Mouse (Mus musculus): ENCODE data around the gene Psmd6. TPM values are rescaled to one million over a fixed set of nuclear protein-coding genes. Genes with fewer than 3 reads are reported as not detected.

Gene Psmd6
- total RNA-seq, 2 experiments from 2014 or later, result 177 to 194 TPM

DNA sequence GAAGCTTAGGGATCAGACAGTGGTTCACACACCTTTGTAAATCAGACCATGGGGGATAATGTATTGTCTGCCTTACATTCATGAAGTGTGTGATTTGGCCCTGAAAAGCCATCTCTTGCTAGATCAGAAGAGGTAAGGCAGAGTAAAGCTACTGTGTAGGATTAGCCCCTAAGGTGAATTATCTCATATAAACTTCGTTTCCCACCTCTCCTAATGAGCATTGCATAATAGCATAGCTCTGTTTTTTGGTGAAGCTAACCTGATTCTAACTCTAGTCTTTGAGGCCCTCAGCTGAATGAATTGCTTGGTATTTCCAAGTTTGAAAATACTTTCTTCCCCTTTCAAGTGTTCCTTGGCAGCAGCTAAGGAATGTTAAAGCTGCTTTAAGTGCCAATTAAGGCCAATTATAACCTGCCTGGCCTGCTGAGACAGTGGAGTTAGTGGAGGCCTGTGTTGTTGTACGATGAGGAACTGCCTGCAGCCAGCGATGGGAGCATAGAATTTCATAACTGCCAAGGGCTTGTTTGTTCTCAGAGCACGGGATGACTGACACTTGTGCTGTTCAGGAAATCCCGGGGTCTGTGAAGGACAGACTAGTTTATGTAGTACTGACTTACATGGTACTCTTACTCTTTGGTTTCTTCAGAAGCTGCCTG, 56.2 kb downstream of the Psmd6 start:
- no peak for DNase-seq

DNA sequence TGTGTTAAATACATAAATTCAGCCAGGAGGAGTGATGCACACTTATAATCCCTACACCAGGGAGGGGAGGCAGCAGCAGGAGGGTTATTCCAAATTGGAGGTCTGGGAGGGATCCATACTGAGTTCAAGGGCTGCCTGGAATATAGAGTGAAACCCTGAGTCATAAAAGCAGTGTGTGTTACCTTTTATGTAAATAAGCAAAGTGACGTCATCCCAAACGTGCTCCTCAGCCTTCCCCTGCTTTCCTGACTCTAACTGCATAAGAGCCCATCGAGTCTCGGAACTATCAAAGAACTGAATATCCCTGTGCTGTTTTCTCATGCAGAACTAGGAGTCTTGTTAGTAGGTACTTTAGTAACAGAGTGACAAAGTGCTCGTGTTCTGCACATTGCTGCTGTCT, 57.4 kb downstream of the Psmd6 start:
- no peak for DNase-seq

DNA sequence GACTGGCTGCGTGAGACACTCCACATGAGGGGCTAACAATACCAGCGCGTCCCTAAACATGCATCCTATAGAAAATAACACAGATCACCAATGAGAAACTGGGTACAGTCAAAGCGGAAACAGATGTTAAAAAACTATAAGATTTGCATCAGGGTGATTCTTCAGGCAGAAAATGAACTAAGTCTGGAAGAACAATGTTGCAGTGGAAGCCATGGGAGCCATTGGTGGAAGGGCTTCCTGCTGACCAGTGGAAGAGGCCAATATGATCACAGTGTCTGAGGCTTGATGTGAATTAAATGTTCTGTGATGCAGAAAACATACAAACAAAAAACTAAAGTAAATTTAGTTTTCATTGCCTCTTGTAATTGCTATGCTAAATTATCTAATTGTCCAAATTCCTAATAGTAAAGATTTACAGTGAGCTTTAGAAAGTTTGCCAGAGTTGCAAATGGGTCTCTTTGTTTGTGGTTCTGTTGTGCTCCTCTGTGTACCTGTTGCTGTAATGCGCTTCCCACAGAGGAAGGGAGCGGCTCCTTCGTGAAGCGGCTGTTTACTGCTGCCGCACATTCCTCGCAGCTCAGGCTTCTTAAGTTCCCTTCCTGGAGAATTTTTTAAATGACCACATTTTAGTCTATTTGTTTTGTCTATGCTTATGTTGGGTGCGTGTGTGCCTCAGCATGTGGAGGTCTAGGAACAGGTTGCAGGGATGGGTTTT, 58.1 kb downstream of the Psmd6 start:
- DNase-seq, result no peak

Other genes starting within 250 kb of the Psmd6 start
- gene Gm281, start 206.5 kb downstream of the Psmd6 start, total RNA-seq (2021), result not detected
- gene Atxn7, start 159.5 kb downstream of the Psmd6 start, total RNA-seq (2021), result 10 to 100 TPM; 14.9 to 15.4 TPM
- 100 to 1,000 TPM; 128 to 132 TPM for gene Thoc7, start 159.1 kb downstream of the Psmd6 start, total RNA-seq (2021)
- gene Olfr720, start 65.9 kb upstream of the Psmd6 start, total RNA-seq (2021), result not detected
- gene Olfr31, start 201.8 kb upstream of the Psmd6 start, total RNA-seq (2021), result not detected
- gene Il3ra, start 225.3 kb upstream of the Psmd6 start, total RNA-seq (2021), result 1 to 10 TPM; 3.5 to 5.7 TPM